Mouse (Mus musculus): Measurements from ENCODE around the gene 1700029J07Rik. TPM values are rescaled to one million over a fixed set of nuclear protein-coding genes. Genes with fewer than 3 reads are reported as not detected.

1700029J07Rik gene
- total RNA-seq (2014; fragmentation: Nextera tagmentation) (2.9 TPM in 1 of 2 replicates, not detected in the other), total RNA-seq (2017) (0.41 and 0.86 TPM in 2 replicates)

DNA sequence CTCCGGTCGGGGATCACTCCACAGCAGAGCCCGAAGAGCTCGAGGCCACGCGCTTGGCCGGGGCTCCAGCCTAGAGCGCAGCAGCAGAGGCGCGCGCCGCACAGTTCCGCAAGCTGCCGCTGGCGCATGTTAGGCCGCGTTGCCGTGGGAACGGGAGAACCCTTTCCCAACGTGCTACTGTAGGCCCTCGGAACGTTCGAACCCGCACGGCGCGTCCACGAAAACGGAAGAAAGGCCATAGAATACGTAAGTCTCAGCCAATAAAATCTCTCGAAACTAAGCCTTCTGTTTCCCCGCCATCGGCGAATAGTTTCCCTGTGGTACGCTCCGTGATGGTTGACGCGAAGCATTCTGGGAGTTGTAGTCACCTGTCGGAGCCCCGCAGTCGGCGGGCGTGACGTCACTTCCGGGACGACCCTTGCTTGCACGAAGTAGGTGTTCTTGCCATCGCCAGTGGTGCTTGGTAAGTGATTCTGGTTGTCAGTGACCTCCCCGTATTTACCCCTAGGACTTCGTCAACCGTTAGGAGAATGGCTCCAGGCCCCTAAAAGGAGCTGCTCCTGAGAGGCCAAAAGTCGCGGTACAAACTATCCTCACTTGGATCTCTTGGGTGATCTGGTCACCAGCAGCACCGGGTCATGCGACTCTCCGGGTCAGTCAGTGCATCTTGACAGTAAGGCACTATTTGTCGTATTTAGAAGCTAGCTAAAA, at the start of gene 1700029J07Rik, which contains the start of gene Ufsp2:
1700029J07Rik (minus strand) TSS at position 127 of the 711 bp plus-strand sequence.
Ufsp2 (plus strand) TSS at position 403 of the 711 bp plus-strand sequence.
- ATAC-seq (replicated peaks; ENCODE audit: poor library complexity, severe bottlenecking), result peak; percentile 94

DNA sequence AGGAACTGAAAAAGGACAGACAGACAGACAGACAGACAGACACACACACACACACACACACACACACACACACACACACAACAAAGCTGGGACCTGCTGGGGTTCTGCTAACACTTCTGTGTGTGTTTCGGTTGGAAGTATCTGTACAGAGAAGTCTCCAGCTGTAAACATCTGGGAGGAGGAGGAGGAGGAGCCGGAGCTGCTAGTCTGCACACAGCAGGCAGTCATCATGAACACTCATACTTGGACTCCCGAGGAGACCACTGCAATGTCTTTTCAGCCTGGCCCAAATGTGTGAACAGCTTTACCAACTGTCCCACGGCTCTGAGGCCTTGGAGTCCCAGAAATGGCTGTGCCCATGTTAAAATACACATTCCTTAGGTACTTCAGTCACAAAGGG, 49.3 kb upstream of the 1700029J07Rik start:
- ATAC-seq (replicated peaks; ENCODE audit: poor library complexity, severe bottlenecking), result no peak

DNA sequence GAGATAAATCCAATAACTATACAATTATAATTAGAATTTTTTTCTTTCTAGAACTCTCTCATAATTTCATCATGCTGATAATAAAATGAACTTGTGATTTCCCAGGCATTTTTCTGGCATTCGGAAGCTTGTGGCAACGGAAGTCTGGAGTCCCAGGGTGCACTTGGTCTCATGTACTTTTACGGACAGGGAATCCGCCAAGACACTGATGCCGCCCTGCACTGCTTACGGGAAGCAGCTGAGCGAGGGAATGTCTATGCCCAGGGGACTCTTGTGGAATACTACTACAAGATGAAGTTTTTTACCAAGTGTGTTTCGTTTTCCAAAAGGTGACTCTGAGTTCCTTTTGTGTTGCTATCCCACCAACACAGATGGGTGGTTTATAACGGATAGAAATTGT, 47.7 kb upstream of the 1700029J07Rik start:
- ATAC-seq (replicated peaks; ENCODE audit: poor library complexity, severe bottlenecking), result no peak

DNA sequence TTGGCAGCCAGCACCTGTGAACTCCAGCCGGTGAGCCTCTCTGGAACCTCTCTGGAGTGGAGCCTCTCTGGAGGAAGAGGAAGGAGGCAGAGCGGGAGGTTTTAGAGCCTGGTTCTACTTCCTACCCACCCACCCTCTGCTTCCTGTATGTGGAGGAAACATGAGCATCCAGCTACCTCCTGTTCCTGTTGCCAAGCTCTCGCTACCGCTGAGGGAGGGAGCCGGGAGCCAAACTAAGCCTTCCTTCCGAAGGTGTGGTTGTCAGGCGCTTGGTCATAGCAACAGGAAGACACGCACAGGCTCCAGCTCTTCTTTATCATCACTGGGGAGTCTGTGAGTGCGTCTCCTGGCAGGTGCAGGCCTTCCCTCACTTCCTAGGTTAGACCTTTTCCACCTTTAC, 47.2 kb upstream of the 1700029J07Rik start:
- ATAC-seq (replicated peaks; ENCODE audit: poor library complexity, severe bottlenecking), result no peak

DNA sequence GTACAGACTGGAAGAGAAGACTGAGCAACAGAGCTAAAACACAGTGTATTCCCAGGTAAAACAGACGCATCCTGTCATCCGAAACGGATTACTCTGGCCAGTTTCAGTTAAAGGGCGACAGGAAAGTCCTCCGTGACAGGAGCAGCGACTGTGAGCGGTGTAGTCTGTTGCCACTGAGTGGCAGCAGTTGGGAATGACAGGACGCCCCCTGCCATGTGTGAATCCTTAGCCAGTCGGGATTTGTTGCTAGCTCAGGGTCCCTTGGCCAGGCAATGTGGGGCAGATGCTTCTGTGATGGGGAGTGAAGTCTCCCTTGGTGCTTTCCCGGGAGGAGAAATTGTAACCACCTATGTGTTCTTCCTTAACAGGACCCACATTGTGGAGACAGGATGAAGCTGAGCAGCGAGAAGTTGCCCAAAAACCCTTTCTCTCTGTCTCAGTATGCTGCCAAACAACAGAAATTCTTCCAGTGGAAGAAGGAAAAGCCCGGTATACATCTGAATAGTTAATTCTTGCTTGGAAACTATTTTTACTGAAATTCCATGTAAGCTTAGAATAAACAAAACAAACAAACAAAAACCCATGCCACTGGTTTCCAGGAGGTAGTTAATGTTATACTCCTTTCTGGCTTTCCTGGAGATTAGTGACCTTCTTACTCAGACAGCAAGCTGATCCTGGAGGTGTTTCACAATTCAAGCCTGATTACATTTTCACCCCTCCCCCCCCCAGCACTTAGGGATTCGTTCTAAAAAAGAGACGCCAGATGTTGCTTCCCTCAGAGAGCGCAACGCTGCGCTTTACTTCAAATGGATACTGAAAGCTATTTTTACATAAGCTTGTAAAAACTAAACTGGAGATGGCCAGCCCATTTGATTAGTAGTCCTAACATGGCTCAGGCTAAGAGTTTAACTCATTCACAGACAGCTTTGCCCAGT, 36.0 kb upstream of the 1700029J07Rik start:
- no peak for ATAC-seq (replicated peaks; ENCODE audit: poor library complexity, severe bottlenecking)

DNA sequence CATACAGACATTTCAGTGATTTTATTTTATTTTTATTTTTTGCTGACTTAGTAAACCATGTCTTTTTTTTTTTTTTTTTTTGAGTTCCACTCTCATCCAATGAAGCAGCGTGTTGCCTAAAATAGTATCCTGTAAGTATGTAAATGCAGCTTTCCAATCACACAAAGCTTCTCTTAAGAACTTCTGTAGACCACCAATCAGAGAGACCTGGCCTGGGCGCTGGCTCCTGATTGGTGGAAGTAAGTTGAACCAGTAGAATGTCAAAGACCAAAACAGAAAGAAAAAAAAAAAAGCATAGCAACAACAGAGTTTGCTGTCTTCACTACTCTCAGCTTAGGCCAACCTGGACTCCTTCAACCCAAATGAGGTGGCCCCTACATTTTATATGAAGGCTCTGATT, 35.3 kb upstream of the 1700029J07Rik start:
- no peak for ATAC-seq (replicated peaks; ENCODE audit: poor library complexity, severe bottlenecking)

DNA sequence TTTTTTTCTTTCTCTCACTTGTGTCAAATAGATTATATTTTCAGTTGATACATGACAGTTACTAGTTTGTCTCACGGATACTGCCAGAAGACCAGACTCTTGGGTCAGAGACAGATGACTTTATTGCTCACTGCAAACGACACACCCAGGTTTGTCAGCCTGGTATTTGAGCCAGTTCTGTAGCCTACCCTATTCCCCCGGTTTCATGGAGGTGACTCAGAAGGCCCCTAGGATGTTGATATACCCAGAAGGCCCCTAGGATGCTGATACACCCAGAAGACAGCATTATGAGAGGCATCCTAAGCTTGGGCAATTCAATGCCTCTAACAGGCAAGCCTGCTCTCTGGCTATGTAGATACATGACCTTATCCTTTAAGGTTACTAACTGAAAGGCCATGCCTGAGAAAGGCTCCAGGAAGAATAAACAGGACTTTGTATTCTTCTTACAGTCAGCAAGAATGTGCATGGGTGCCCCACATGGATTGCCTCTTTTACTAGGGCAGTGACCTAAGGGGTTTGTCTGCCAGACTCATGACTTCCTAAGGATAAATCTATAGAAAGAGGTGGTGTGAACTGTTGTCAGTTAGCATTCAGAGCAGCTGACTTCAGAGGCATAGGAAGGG, 32.1 kb upstream of the 1700029J07Rik start:
- no peak for ATAC-seq (replicated peaks; ENCODE audit: poor library complexity, severe bottlenecking)

DNA sequence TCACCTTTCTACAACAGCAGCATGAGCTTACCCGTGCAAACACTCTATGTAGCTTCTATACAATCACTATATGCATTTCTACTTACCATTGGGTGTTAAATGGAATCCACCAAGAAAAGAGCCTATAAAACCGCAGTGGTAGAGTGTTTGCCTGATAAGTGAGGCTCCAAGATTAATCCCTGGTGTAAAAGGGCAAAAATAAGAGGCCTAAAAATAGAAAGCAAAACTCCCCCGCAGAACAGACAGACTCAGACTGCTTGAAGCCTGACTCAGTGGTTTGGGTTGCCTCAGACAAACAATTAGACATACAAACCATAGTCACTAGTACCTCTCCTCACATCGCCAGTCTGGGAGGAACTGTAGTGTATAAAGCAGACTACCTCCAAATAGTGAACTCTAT, 30.5 kb upstream of the 1700029J07Rik start, which contains the start of gene Ankrd37:
Ankrd37 (minus strand) TSS at position 112 of the 400 bp plus-strand sequence.
- no peak for ATAC-seq (replicated peaks; ENCODE audit: poor library complexity, severe bottlenecking)

DNA sequence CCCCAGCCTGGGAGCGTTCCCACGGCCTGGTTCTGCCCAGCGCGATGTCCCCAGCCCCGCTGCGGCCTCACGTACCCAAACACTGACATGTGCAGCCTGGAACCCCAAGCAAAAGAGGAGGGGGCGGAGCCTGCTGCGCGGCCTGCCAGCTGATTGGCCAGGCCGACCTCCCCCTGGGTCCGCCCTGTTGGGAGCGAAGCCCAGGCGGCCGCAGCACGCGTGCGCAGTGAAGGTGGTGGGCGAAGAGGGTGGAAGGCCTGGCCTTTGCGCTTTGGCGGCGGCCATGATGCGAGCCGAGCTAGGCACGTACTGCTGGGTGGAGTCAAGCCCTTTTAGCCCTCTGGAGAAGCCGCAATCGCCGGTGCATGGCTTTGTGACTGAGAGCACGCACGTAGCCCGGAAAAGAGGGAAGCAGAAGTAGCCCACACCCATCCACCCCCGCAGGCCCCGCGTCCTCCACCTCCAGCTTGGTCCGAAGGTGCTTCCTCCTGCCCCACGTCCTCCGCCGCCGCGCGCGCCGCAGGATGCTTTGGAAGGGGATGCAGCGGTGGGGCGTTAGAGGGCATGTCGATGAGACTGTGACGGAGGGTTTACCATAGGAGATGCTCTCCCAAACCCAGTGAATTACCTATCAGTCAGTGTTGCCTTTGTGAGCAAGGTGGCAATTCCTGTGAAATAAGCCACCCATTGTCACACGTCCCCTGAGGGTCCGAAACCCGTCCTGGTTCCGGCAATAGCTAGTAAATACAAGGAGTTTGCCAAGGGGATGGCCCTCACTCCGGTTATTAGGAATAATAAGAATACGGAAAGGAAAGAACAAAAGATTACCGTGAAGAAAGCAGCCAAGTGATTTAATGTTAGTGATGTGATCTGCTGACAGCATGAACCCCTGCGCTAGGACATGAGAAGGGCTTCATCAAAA, 25.0 kb upstream of the 1700029J07Rik start:
- ATAC-seq (replicated peaks; ENCODE audit: poor library complexity, severe bottlenecking), result peak; percentile 94

DNA sequence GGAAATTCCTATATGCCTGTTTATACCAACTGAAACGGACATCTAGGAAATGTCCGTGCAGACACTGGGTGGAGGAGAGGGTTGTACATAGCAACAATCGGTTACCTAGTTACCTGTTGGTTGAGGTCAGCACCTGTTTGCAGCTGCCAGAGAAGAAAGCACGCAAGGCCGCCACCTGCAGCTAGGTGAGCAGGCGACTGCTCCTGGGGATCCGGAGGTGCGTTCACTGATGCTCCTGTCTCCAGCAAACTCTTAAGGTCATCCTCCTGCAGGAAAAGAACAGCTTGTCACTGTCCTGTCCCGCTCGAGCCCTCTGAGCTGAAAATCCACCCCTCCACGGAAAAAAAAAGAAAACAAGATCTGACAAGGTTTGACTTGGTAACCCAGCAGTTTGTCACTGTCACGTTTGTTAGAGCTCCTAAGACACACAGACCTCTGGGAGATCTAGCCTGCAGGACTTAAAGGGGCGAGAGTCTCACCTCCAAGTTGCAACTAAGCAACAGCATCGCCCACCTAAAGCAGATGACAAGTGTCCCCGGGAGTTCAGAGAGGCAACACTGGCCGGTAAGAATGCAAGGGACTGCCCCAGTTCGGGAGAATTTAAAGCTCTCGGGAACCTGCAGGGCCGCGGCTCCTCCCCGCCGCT, 24.2 kb upstream of the 1700029J07Rik start, which contains the start of gene Lrp2bp:
Lrp2bp (plus strand) TSS at position 166 of the 646 bp plus-strand sequence.
- no peak for ATAC-seq (replicated peaks; ENCODE audit: poor library complexity, severe bottlenecking)

DNA sequence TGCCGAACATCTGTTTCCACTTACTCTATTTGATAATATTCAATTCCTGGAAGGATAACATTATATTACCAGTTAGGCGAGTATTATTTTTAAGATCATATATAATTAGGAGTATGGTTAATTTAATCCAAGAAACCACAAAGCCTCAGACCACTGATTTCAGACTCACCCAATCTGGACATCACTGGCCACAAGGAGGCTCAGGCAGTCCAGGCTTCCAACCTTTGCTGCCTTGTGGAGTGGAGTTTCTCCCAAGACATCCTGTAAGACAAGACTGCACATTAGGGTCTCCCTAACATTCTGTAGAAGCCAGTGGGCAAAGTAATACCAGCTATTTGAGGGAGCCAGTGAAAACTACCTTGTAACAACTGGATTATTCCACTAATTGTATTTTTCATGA, 23.2 kb upstream of the 1700029J07Rik start:
- ATAC-seq (replicated peaks; ENCODE audit: poor library complexity, severe bottlenecking), result no peak

DNA sequence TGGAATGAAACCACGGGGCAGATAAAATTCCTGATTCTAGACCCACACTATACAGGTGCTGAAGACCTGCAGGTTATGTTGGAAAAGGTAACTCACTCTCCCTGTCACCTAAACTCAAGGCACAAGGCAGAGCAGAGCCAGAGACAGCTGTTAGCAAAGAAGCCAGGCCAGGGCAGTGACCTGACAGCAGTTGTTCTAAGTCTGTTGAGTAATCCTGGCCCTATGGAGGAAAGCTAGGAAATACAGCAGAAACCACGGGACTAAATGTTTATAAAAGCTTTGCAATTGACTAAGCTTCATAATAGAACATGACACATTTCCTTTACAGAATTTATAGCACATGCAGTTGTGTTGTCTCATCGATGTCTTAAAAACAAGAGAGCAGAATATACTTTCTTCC, 20.5 kb upstream of the 1700029J07Rik start:
- no peak for ATAC-seq (replicated peaks; ENCODE audit: poor library complexity, severe bottlenecking)

DNA sequence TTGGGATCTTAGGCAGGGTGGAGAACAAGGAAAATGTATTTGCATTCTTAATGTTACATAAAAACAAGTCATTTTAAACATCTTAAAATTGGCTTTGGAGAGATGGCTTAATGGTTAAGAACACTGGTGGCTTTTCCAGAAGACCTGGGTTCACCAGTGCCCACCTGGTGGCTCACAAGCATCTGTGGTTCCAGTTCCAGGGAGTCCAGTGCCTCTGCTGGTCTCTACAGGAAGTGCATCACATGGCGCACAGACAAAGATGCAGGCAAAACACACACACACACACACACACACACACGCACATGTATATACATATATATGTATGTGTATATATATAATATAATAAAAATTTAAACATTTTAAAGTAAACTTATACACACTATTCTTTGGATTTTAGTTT, 19.1 kb upstream of the 1700029J07Rik start:
- peak; percentile 68 for ATAC-seq (replicated peaks; ENCODE audit: poor library complexity, severe bottlenecking)

DNA sequence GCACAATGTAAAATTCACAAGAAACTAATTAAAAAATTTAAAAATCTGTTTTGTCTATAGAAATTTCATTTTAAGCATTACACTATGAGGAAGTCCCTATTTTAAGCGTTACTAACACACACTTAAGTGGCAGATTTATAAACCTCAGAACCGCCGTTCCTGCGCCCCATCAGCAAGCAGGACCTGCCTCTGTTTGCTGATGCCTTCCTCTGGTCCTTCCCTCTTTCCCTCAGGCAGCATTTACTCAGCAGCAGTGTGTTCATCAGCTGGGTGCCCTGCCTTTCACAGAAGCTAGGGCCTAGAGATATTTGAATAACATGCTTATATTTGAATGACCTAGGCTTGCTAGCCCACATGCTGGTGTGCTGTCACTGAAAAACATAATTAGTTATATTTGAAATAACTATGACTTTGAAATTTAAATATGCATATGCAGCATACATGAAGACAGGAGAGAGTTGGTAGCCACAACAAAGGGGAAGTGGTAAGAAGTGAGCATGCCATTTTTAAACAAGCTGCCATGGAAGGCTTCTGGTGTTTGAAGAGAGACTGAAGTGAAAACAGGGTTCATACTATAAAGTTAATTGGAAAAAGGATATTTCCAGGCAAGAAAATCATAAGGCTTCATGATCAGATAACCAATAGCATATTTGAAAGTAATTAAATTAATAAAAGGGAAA, 15.7 kb upstream of the 1700029J07Rik start:
- ATAC-seq (replicated peaks; ENCODE audit: poor library complexity, severe bottlenecking), result peak; percentile 65; the same call in 1 of the 2 replicates

DNA sequence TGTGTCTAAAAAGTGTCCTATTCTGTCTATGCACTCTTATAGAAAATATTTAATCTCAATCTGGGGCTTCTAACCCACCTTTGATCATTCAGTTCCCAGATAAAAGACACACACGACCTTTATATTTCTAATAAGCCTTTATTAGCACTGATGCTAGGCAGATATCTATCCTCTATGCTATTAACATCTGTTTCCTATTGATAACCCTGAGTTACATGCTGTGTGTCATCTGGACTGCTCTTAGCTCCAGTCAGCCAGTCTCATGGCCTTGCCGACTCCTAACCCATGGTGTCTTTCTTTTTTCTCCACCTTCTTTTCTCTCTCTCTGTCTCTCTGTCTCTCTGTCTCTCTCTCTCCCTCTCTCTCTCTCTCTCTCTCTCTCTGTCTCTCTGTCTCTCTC, 13.1 kb upstream of the 1700029J07Rik start:
- no peak for ATAC-seq (replicated peaks; ENCODE audit: poor library complexity, severe bottlenecking)

DNA sequence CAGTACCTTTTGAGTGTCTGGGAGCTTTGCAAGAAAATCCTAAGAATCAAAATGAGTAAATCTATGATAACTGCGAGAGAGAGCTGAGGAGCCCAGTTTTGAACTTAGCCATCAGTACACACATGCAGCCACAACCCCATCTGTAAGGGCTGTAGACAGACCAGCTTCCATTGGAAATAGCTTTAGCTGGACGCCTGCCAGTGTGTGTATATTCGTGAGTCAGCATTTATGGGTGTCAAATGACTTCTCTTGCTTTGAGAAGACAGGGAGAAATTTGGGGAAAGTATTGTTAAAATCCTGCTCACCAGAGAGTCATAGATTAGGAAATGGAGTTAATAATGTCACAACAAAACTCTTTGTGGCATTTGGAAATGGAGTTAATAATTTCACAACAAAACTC, 11.6 kb upstream of the 1700029J07Rik start:
- no peak for ATAC-seq (replicated peaks; ENCODE audit: poor library complexity, severe bottlenecking)

DNA sequence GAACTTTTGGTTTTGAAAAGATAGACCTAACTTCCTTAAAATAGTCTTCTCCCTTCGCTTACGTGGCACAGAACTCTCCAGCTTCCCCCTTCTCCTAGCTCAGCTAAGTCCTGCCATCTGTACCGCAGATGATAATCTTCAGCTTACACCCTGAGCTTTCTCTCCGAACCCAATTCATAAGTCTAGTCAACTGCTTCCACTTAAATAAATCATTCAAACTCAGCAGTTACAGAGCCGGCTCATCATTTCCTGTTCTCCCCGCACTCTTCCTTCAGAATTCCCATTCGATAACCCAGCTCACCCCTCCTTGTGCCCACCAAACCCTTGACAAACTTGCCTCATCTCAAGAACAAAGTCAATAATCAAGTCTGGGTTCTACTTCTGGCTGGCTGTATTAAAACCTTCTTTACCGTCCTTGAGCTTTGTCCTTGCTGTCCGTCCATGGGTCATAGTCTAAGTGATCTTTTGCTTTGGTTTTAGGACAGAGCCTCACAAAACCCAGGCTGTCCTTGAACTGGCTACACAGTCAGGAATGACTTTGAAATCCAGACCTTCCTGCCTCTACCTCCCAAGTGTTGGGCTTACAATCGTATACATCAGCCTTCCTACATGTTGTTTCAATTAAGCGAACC, 901 bp upstream of the 1700029J07Rik start:
- ATAC-seq (replicated peaks; ENCODE audit: poor library complexity, severe bottlenecking), result peak; percentile 58

DNA sequence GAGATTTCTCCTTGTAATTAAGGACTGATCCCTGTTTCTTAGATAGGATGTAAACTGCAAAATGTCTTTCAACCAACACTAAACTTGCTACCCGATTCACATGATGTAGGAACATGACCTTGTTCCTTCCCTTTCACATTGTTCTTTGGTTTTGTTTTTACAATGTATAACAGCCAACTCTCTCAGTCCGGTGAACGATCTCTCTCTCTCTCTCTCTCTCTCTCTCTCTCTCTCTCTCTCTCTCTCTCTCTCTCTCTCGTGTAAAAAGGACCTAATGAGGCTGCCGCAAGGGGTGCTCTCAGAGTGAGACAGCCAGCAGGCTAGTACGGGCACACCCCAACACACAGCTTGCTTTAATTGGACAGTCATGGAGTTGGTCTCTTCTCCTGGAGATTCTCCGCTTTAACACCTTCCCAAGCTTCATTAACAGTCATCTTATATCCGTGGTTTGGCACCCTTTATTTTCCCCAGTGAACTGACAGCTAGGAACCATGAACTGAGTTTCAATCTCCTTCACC, 1.0 kb downstream of the 1700029J07Rik start:
- ATAC-seq (replicated peaks; ENCODE audit: poor library complexity, severe bottlenecking), result no peak

All from granulocyte monocyte progenitor cell, adult 5-6 weeks (primary cell).